Mouse (Mus musculus) left cerebral cortex, postnatal 10 days (tissue): Measurements from ENCODE around the gene A430005L14Rik. TPM values are rescaled to one million over a fixed set of nuclear protein-coding genes. Genes with fewer than 3 reads are reported as not detected.

Experiments
- DNase-seq, 2 experiments: peaks; one replicate each; pipeline ENCODE4 v3.0.0; 2021 to 2022; ENCODE audit warnings: low spot score in 2 of 2, mixed read lengths in 1 of 2; ENCODE audit errors: extremely low spot score in 1 of 2
- intact Hi-C: fragments of 180-260 bp; cut with DNase I; formaldehyde crosslinking; loops from one replicate; pipeline ENCODE4 v1.15.1; 2025
- total RNA-seq, 2 experiments: library from RNA; stranded (reverse); gene quantifications; 2 replicates each; pipeline ENCODE4 v1.2.3; 2021

A430005L14Rik gene
- total RNA-seq, 2 experiments from 2014 or later = 15.9 to 18.5 TPM

- DNase-seq = no peak
- intact Hi-C loops = no loop called here
Observed at GRCm38 (mm10) chr4:153966651-153967050, 9.6 kb downstream of the A430005L14Rik start.

GRCm38 (mm10) chr4:153967556-153967955, 10.5 kb downstream of the A430005L14Rik start:
- intact Hi-C loops = no loop called here
- DNase-seq = no peak

- no peak for DNase-seq
- intact Hi-C loops = no loop called here
Observed at GRCm38 (mm10) chr4:153968063-153968462, 11.0 kb downstream of the A430005L14Rik start.

- DNase-seq = peak; percentile 93 to 96
- intact Hi-C loops = no loop called here
Observed at GRCm38 (mm10) chr4:153974431-153975291, 17.6 kb downstream of the A430005L14Rik start, which contains the start of the genes Dffb and Cep104. TSS of gene Dffb (minus strand) at chr4:153975126. TSS of gene Cep104 (plus strand) at chr4:153975194.

- intact Hi-C loops = no loop called here
- DNase-seq = no peak
Observed at GRCm38 (mm10) chr4:153975292-153975662, 18.2 kb downstream of the A430005L14Rik start.

GRCm38 (mm10) chr4:153975768-153976167, 18.7 kb downstream of the A430005L14Rik start:
- intact Hi-C loops = no loop called here
- DNase-seq = no peak

- no peak for DNase-seq
- intact Hi-C loops = no loop called here
Observed at GRCm38 (mm10) chr4:153979243-153979642, 22.2 kb downstream of the A430005L14Rik start.

GRCm38 (mm10) chr4:153980470-153980869, 23.4 kb downstream of the A430005L14Rik start:
- intact Hi-C loops = no loop called here
- DNase-seq = no peak

GRCm38 (mm10) chr4:153992715-153993114, 35.7 kb downstream of the A430005L14Rik start:
- no peak for DNase-seq
- intact Hi-C loops = no loop called here

- no peak for DNase-seq
- intact Hi-C loops = no loop called here
Observed at GRCm38 (mm10) chr4:153993505-153993904, 36.5 kb downstream of the A430005L14Rik start.

- intact Hi-C loops = no loop called here
- no peak for DNase-seq
Observed at GRCm38 (mm10) chr4:154005488-154005887, 48.5 kb downstream of the A430005L14Rik start.

- intact Hi-C loops = no loop called here
Observed at GRCm38 (mm10) chr4:154006264-154006663, 49.2 kb downstream of the A430005L14Rik start.

GRCm38 (mm10) chr4:154007759-154008158, 50.7 kb downstream of the A430005L14Rik start:
- no peak for DNase-seq
- intact Hi-C loops = no loop called here

More at GRCm38 (mm10) chr4:154006264-154006663, 49.2 kb downstream of the A430005L14Rik start:
- DNase-seq = no peak

- DNase-seq = no peak
- intact Hi-C loops = no loop called here
Observed at GRCm38 (mm10) chr4:154010907-154011645, 54.0 kb downstream of the A430005L14Rik start.

Other genes with a start within 250 kb of the A430005L14Rik start
- gene Dffb, start 17.9 kb downstream of the A430005L14Rik start, total RNA-seq = 10 to 100 TPM; 12.1 to 13.8 TPM
- 10 to 100 TPM; 23.8 to 24.0 TPM for gene Cep104, start 18.0 kb downstream of the A430005L14Rik start, total RNA-seq
- gene Lrrc47, start 54.5 kb downstream of the A430005L14Rik start, total RNA-seq = 10 to 100 TPM; 54.8 to 58.4 TPM
- 1 to 10 TPM; 2.4 to 2.8 TPM for gene Smim1, start 69.0 kb downstream of the A430005L14Rik start, total RNA-seq
- under 1 TPM; 0.43 to 0.65 TPM for gene Ccdc27, start 85.4 kb downstream of the A430005L14Rik start, total RNA-seq
- gene Trp73, start 183.0 kb downstream of the A430005L14Rik start, total RNA-seq = 1 to 10 TPM; 1.0 to 1.6 TPM
- gene Wrap73, start 185.1 kb downstream of the A430005L14Rik start, total RNA-seq = 10 to 100 TPM; 24.4 to 25.1 TPM
- gene Tprgl, start 203.4 kb downstream of the A430005L14Rik start, total RNA-seq = 100 to 1,000 TPM; 136 to 140 TPM
- 10 to 100 TPM in 1 of 2 experiments, 1 to 10 TPM in 1; 9.2 to 16.3 TPM for gene Megf6, start 213.5 kb downstream of the A430005L14Rik start, total RNA-seq